Mouse (Mus musculus): ENCODE results near the gene Spo11.

DNA sequence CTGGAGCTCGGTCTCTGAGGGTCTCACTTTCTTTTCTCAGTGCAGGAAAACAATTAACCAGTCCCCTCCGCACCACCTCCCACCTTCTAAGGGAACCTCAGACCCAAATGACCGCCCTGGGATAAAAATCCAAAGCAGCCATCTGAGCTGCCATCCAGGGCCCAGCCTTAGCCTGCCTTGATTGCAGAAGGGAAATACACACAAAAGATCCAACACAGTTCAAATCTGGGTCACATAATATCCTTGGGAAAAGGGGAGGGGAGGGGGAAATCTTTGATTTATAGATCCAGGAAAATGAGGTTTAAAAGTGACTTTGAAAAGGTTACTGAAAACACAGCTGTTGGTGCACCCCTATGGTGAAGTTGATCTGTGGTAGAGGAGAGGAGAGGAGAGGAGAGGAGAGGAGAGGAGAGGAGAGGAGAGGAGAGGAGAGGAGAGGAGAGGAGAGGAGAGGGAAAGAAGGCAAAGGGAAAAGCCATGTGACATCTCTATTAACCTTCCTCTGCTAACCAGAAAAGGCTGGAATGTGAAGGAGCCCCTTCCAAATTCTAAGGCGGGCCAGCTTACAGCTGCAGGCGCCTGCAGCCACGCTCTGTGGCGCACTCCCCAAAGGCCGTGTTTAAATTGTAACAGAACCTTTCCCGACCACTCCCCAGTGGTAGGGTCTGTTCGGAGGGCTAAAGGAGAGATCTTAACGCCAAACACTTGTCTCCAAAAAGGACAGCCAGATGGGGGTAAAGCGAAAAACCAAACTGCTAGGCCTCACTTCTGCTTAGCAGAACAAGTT lies 41.5 kb upstream of the Spo11 start:
- no peak for TF ChIP-seq MAZ (IDR thresholded peaks at IDR 0.05; ENCODE audit: low read depth, low read length)
- TF ChIP-seq HCFC1 (IDR thresholded peaks at IDR 0.05; ENCODE audit: low read depth, low read length) = no peak
- TF ChIP-seq ZMIZ1 (IDR thresholded peaks at IDR 0.05; ENCODE audit: low read depth, low read length) = no peak
- TF ChIP-seq CTCF (conservative IDR thresholded peaks at IDR 0.05 in 1 of 2, IDR thresholded peaks at IDR 0.05 in 1 of 2; ENCODE audit: low read depth in 2 of 2, low read length in 2 of 2) = no peak
- no peak for TF ChIP-seq JUND (conservative IDR thresholded peaks at IDR 0.05; ENCODE audit: low read depth, low read length)
- no peak for TF ChIP-seq MAFK (IDR thresholded peaks at IDR 0.05; ENCODE audit: insufficient replicate concordance, low read length)
- TF ChIP-seq GABPA (IDR thresholded peaks at IDR 0.05; ENCODE audit: insufficient replicate concordance, low read depth, low read length) = no peak
- TF ChIP-seq USF1 (IDR thresholded peaks at IDR 0.05; ENCODE audit: low read depth, low read length) = no peak
- no peak for TF ChIP-seq MYC (IDR thresholded peaks at IDR 0.05; ENCODE audit: low read depth, low read length)
- no peak for TF ChIP-seq TBP (conservative IDR thresholded peaks at IDR 0.05; ENCODE audit: low read depth, low read length)
- TF ChIP-seq ZC3H11A (IDR thresholded peaks at IDR 0.05; ENCODE audit: low read depth, low read length) = no peak
- TF ChIP-seq UBTF (IDR thresholded peaks at IDR 0.05; ENCODE audit: low read depth, low read length) = no peak
- TF ChIP-seq SMC3 (IDR thresholded peaks at IDR 0.05; ENCODE audit: low read depth, low read length) = no peak
- no peak for TF ChIP-seq POLR2A (IDR thresholded peaks at IDR 0.05; ENCODE audit: low read depth, low read length)

Measured in CH12.LX (cell line).